Mouse (Mus musculus): ENCODE measurements at regions not wholly inside any gene's neighbourhood (a gene's known extent, or its start where the extent isn't known, plus 50 kb on each side); places are given as distances from the start of the nearest gene placed in this dataset.
A peak's percentile ranks its signal among the peaks of the same experiment; 100 is the strongest.
"Not testable (repeated sequence)": the region's sequence is repeated elsewhere in the genome, so short reads cannot be mapped to it uniquely, and the experiment has no call there.

GRCm38 (mm10) chr6:62573611-62574010 lies 682.1 kb upstream of the Grid2 start:
- WGBS (ENCODE audit: insufficient replicate concordance) = 58% methylated on average over 4 of the region's 4 CpGs
- no peak for TF ChIP-seq EP300 (IDR thresholded peaks at IDR 0.05; ENCODE audit: low read depth)
- no peak for TF ChIP-seq CTCF (IDR thresholded peaks at IDR 0.05; ENCODE audit: low read depth)

GRCm38 (mm10) chr6:62576200-62576599 lies 679.5 kb upstream of the Grid2 start:
- TF ChIP-seq EP300 (IDR thresholded peaks at IDR 0.05; ENCODE audit: low read depth) (no peak), CTCF (IDR thresholded peaks at IDR 0.05; ENCODE audit: low read depth) (peak; percentile 42)
- DNase-seq (no peak), ATAC-seq (no peak)
- Histone ChIP-seq H3K27ac (ENCODE audit: low read depth) (no peak overlapping the region), H3K27me3 (ENCODE audit: insufficient read depth, low read length) (no peaks in the 10 kb centered on the region), H3K4me3 (ENCODE audit: low read depth, low read length) (no peak overlapping the region), H3K9me3 (ENCODE audit: low read length) (no peaks in the 10 kb centered on the region), H3K4me1 (ENCODE audit: insufficient read depth) (no peaks in the 10 kb centered on the region), H3K36me3 (replicated peaks; ENCODE audit: insufficient read depth, low read length) (no peaks in the 10 kb centered on the region), H3K9ac (replicated peaks) (no peak overlapping the region), H3K4me2 (ENCODE audit: low read depth, low read length) (no peak overlapping the region)
- 21% methylated on average over 5 of the region's 5 CpGs for WGBS (ENCODE audit: insufficient replicate concordance)

More at GRCm38 (mm10) chr6:62573611-62574010, 682.1 kb upstream of the Grid2 start:
- Histone ChIP-seq H3K4me2 (ENCODE audit: low read depth, low read length) (no peak overlapping the region), H3K9ac (replicated peaks) (no peak overlapping the region), H3K4me3 (ENCODE audit: low read depth, low read length) (no peak overlapping the region), H3K27me3 (ENCODE audit: insufficient read depth, low read length) (no peaks in the 10 kb centered on the region), H3K27ac (ENCODE audit: low read depth) (no peak overlapping the region), H3K36me3 (replicated peaks; ENCODE audit: insufficient read depth, low read length) (no peaks in the 10 kb centered on the region), H3K4me1 (ENCODE audit: insufficient read depth) (no peaks in the 10 kb centered on the region), H3K9me3 (ENCODE audit: low read length) (no peaks in the 10 kb centered on the region)
- ATAC-seq (no peak), DNase-seq (no peak)

- DNase-seq (no peak), ATAC-seq (no peak)
- Histone ChIP-seq H3K4me3 (ENCODE audit: low read depth, low read length) (no peak overlapping the region), H3K36me3 (replicated peaks; ENCODE audit: insufficient read depth, low read length) (no peaks in the 10 kb centered on the region), H3K27me3 (ENCODE audit: insufficient read depth, low read length) (no peaks in the 10 kb centered on the region), H3K9ac (replicated peaks) (no peak overlapping the region), H3K27ac (ENCODE audit: low read depth) (no peak overlapping the region), H3K9me3 (ENCODE audit: low read length) (no peaks in the 10 kb centered on the region), H3K4me2 (ENCODE audit: low read depth, low read length) (no peak overlapping the region), H3K4me1 (ENCODE audit: insufficient read depth) (no peaks in the 10 kb centered on the region)
- TF ChIP-seq CTCF (IDR thresholded peaks at IDR 0.05; ENCODE audit: low read depth) (no peak), EP300 (IDR thresholded peaks at IDR 0.05; ENCODE audit: low read depth) (no peak)
Observed at GRCm38 (mm10) chr6:62620543-62620942, 635.1 kb upstream of the Grid2 start.

- DNase-seq; H3K9ac ChIP-seq (replicated peaks); ATAC-seq: not testable (repeated sequence)
Observed at GRCm38 (mm10) chr6:62668123-62668522, 587.6 kb upstream of the Grid2 start.

GRCm38 (mm10) chr6:62718389-62718788 lies 537.3 kb upstream of the Grid2 start:
- no peak for ATAC-seq
- no peak overlapping the region for H3K27ac ChIP-seq (ENCODE audit: low read depth)
- WGBS (ENCODE audit: insufficient replicate concordance) = 54% methylated on average over 6 of the region's 6 CpGs

More at GRCm38 (mm10) chr6:62668123-62668522, 587.6 kb upstream of the Grid2 start:
- H3K27ac ChIP-seq (ENCODE audit: low read depth); H3K4me2 ChIP-seq (ENCODE audit: low read depth, low read length); H3K4me3 ChIP-seq (ENCODE audit: low read depth, low read length); H3K36me3 ChIP-seq (replicated peaks; ENCODE audit: insufficient read depth, low read length); H3K4me1 ChIP-seq (ENCODE audit: insufficient read depth); H3K9me3 ChIP-seq (ENCODE audit: low read length); H3K27me3 ChIP-seq (ENCODE audit: insufficient read depth, low read length): not testable (repeated sequence)
- WGBS (ENCODE audit: insufficient replicate concordance) = 72% methylated on average over 5 of the region's 5 CpGs

GRCm38 (mm10) chr6:62719541-62720155 lies 536.0 kb upstream of the Grid2 start:
- no peaks in the 10 kb centered on the region for H3K4me1 ChIP-seq (ENCODE audit: insufficient read depth)
- no peak overlapping the region for H3K27ac ChIP-seq (ENCODE audit: low read depth)
- H3K9me3 ChIP-seq (ENCODE audit: low read length) = no peaks in the 10 kb centered on the region
- ATAC-seq = no peak
- no peak overlapping the region for H3K9ac ChIP-seq (replicated peaks)
- WGBS (ENCODE audit: insufficient replicate concordance) = 56% methylated on average over 5 of the region's 5 CpGs
- H3K4me2 ChIP-seq (ENCODE audit: low read depth, low read length) = no peak overlapping the region
- no peaks in the 10 kb centered on the region for H3K27me3 ChIP-seq (ENCODE audit: insufficient read depth, low read length)
- H3K4me3 ChIP-seq (ENCODE audit: low read depth, low read length) = no peak overlapping the region
- DNase-seq = no peak
- H3K36me3 ChIP-seq (replicated peaks; ENCODE audit: insufficient read depth, low read length) = no peaks in the 10 kb centered on the region
- TF ChIP-seq CTCF (IDR thresholded peaks at IDR 0.05; ENCODE audit: low read depth) (no peak), EP300 (IDR thresholded peaks at IDR 0.05; ENCODE audit: low read depth) (no peak)

More at GRCm38 (mm10) chr6:62718389-62718788, 537.3 kb upstream of the Grid2 start:
- no peaks in the 10 kb centered on the region for H3K4me1 ChIP-seq (ENCODE audit: insufficient read depth)
- H3K4me3 ChIP-seq (ENCODE audit: low read depth, low read length) = no peak overlapping the region
- no peaks in the 10 kb centered on the region for H3K27me3 ChIP-seq (ENCODE audit: insufficient read depth, low read length)
- H3K9me3 ChIP-seq (ENCODE audit: low read length) = no peaks in the 10 kb centered on the region
- no peaks in the 10 kb centered on the region for H3K36me3 ChIP-seq (replicated peaks; ENCODE audit: insufficient read depth, low read length)
- no peak for TF ChIP-seq CTCF (IDR thresholded peaks at IDR 0.05; ENCODE audit: low read depth)
- no peak for TF ChIP-seq EP300 (IDR thresholded peaks at IDR 0.05; ENCODE audit: low read depth)
- H3K9ac ChIP-seq (replicated peaks) = no peak overlapping the region
- H3K4me2 ChIP-seq (ENCODE audit: low read depth, low read length) = no peak overlapping the region
- no peak for DNase-seq
